ENCODE assay signal across 19 mouse cellular contexts in genomic region chr4:127311561-127311960, GRCm38 (mm10). TPM values are rescaled to one million over a fixed set of nuclear protein-coding genes. Genes with fewer than 3 reads are reported as not detected.
DNase-seq lines count a peak whose midpoint lies in the region; ATAC-seq and TF ChIP-seq lines count a peak whose summit lies in the region.
"Had no signal": no experiment of that assay in that cellular context is flagged by ENCODE, and none has a peak within 500 bp of the region (broad histone marks: within the 10 kb centered on the region; RNA-seq: fewer than 3 reads in every experiment).

No protein-coding gene starts in this region.

- no peaks in the 10 kb centered on the region for H3K79me2 ChIP-seq in liver, adult 2 months (ENCODE audit: control insufficient read depth, insufficient read depth, low read length)

- peaks cover 32% of the 10 kb centered on the region for H3K27me3 ChIP-seq in heart, embryonic 15.5 days
- H3K27me3 ChIP-seq in liver, adult 2 months (ENCODE audit: control insufficient read depth, insufficient read depth, low read length) = no peaks in the 10 kb centered on the region
- peaks cover 20% of the 10 kb centered on the region; the same call in 1 of the 2 replicates for H3K27me3 ChIP-seq in liver, postnatal 0 days (ENCODE audit: insufficient read depth, low read length)

- no peak for ATAC-seq in heart, embryonic 15.5 days (replicated peaks; ENCODE audit: insufficient number of reproducible peaks, insufficient read depth, low FRiP score, low read depth)
- ATAC-seq in liver, postnatal 0 days = no peak
- ATAC-seq: inflammation-experienced regulatory T-cells, adult 6 months had no signal

- H3K36me3 ChIP-seq in heart, embryonic 15.5 days = no peaks in the 10 kb centered on the region
- H3K36me3 ChIP-seq in liver, adult 2 months (ENCODE audit: control insufficient read depth, insufficient read depth, low read length) = no peaks in the 10 kb centered on the region
- H3K36me3 ChIP-seq in liver, postnatal 0 days (replicated peaks; ENCODE audit: insufficient read depth, low read length) = no peaks in the 10 kb centered on the region
- H3K36me3 ChIP-seq: forebrain, embryonic 12.5 days; liver, embryonic 13.5 days had no signal

- H3K4me1 ChIP-seq in heart, embryonic 15.5 days (replicated peaks) = peaks cover 9% of the 10 kb centered on the region
- H3K4me1 ChIP-seq in liver, adult 2 months (ENCODE audit: control insufficient read depth, insufficient read depth, low read length) = peaks cover 2% of the 10 kb centered on the region; the same call in 1 of the 2 replicates
- H3K4me1 ChIP-seq in liver, postnatal 0 days (ENCODE audit: insufficient read depth) = 0 out of 2 replicates have a peak, but pooled peaks cover 3% of the 10 kb centered on the region
- H3K4me1 ChIP-seq: liver, embryonic 13.5 days had no signal

- no peak for TF ChIP-seq CTCF in liver, adult 2 months (IDR thresholded peaks at IDR 0.05; ENCODE audit: low read depth, low read length)
- TF ChIP-seq CTCF in liver, postnatal 0 days (IDR thresholded peaks at IDR 0.05; ENCODE audit: low read depth) = no peak

- TF ChIP-seq POLR2A in liver, adult 2 months (IDR thresholded peaks at IDR 0.05; ENCODE audit: extremely low read depth, insufficient read depth, low read length) = no peak

- no peaks in the 10 kb centered on the region for H3K9me3 ChIP-seq in heart, embryonic 15.5 days (replicated peaks)
- no peaks in the 10 kb centered on the region for H3K9me3 ChIP-seq in liver, postnatal 0 days (ENCODE audit: low read length)
- H3K9me3 ChIP-seq: forebrain, embryonic 12.5 days; liver, embryonic 13.5 days; megakaryocyte, embryonic 14.5 days had no signal

- no peak for TF ChIP-seq EP300 in liver, postnatal 0 days (IDR thresholded peaks at IDR 0.05; ENCODE audit: low read depth)

- peak; percentile 28 to 34 for DNase-seq in cerebellum, adult 18-20 months
- DNase-seq in cerebellum, postnatal 4 days (ENCODE audit: low spot score in 2 of 2) = no peak
- DNase-seq in heart, postnatal 25 days (ENCODE audit: low spot score) = no peak
- no peak for DNase-seq in liver, adult 2 months (ENCODE audit: extremely low read depth, low read depth, low spot score)
- DNase-seq in liver, postnatal 0 days = no peak
- DNase-seq in cerebellum, adult 9-10 months = peak; percentile 49
- DNase-seq in adrenal gland, postnatal 4 days (ENCODE audit: low spot score in 2 of 2) = no peak
- DNase-seq: adrenal gland, postnatal 10 days; embryo, embryonic 11 days; kidney, postnatal 4 days; left cerebral cortex, postnatal 4 days; liver, embryonic 13.5 days had no signal

- peak overlapping the region; percentile 64 for H3K4me3 ChIP-seq in heart, embryonic 15.5 days
- H3K4me3 ChIP-seq in liver, adult 2 months (ENCODE audit: insufficient read depth, low read depth, low read length) = peak overlapping the region; percentile 71
- no peak overlapping the region for H3K4me3 ChIP-seq in liver, postnatal 0 days (ENCODE audit: low read depth, low read length)
- H3K4me3 ChIP-seq: forebrain, embryonic 12.5 days; liver, embryonic 13.5 days; megakaryocyte, embryonic 14.5 days had no signal

- H3K9ac ChIP-seq in heart, embryonic 15.5 days = no peak overlapping the region
- peak overlapping the region; percentile 77 for H3K9ac ChIP-seq in liver, adult 2 months (ENCODE audit: low read depth, low read length)
- no peak overlapping the region for H3K9ac ChIP-seq in liver, postnatal 0 days (replicated peaks)
- H3K9ac ChIP-seq: forebrain, embryonic 12.5 days; liver, embryonic 13.5 days had no signal

- no peak overlapping the region for H3K27ac ChIP-seq in heart, embryonic 15.5 days
- no peak overlapping the region for H3K27ac ChIP-seq in liver, adult 2 months (replicated peaks; ENCODE audit: insufficient read depth, low read depth, low read length)
- no peak overlapping the region for H3K27ac ChIP-seq in liver, postnatal 0 days (ENCODE audit: low read depth)
- H3K27ac ChIP-seq: forebrain, embryonic 12.5 days; liver, embryonic 13.5 days had no signal

- H3K4me2 ChIP-seq in heart, embryonic 15.5 days = peak overlapping the region; percentile 96
- H3K4me2 ChIP-seq in liver, postnatal 0 days (ENCODE audit: low read depth, low read length) = no peak overlapping the region
- H3K4me2 ChIP-seq: forebrain, embryonic 12.5 days; liver, embryonic 13.5 days had no signal

- intact Hi-C loops in heart, postnatal 25 days (cut with DNase I) = no loop called here

- 50% methylated on average over 9 of the region's 9 CpGs for WGBS in heart, embryonic 15.5 days
- WGBS in liver, adult 2 months = 47% methylated on average over 9 of the region's 9 CpGs
- WGBS in liver, postnatal 0 days (ENCODE audit: insufficient replicate concordance) = 55% methylated on average over 9 of the region's 9 CpGs

RNA-seq across cellular contexts. Expression of gene Gja4, which starts 2.3 kb away (rescaled TPM):
- 30.8 and 38.1 TPM in 2 replicates for polyA plus RNA-seq in heart, embryonic 15.5 days (2015; fragmentation: Nextera tagmentation; extraction: Ambion mirVana)
- total RNA-seq in heart, postnatal 25 days (2021) = 10 to 100 TPM; 11.1 to 12.5 TPM
- total RNA-seq in liver, adult 2 months (2014; rRNA removed) = 1.5 and 1.9 TPM in 2 replicates
- 8.0 and 8.8 TPM in 2 replicates for polyA plus RNA-seq in liver, adult 2 months (2012; rRNA removed)
- 2.7 and 3.1 TPM in 2 replicates for polyA plus RNA-seq in liver, postnatal 0 days (2015; fragmentation: Nextera tagmentation; extraction: Ambion mirVana)
- total RNA-seq in adrenal gland, postnatal 4 days (2021) = 10 to 100 TPM; 12.0 to 13.9 TPM
- total RNA-seq: CH12.LX had no signal

RNA-seq across cellular contexts. Expression of gene Gjb3, which starts 19.1 kb away (rescaled TPM):
- polyA plus RNA-seq in heart, embryonic 15.5 days (2015; fragmentation: Nextera tagmentation; extraction: Ambion mirVana) = 0.08 and 0.42 TPM in 2 replicates
- under 1 TPM in 1 of 2 experiments, not detected in 1; 0.13 TPM for total RNA-seq in heart, postnatal 25 days (2021)
- total RNA-seq in liver, adult 2 months (2014; rRNA removed) = not detected in 2 replicates
- polyA plus RNA-seq in liver, adult 2 months (2012; rRNA removed) = not detected in 2 replicates
- 0.24 and 0.34 TPM in 2 replicates for polyA plus RNA-seq in liver, postnatal 0 days (2015; fragmentation: Nextera tagmentation; extraction: Ambion mirVana)
- under 1 TPM; 0.20 to 0.62 TPM for total RNA-seq in adrenal gland, postnatal 4 days (2021)
- total RNA-seq: CH12.LX had no signal

RNA-seq across cellular contexts. Expression of gene Gjb4, which starts 42.3 kb away (rescaled TPM):
- polyA plus RNA-seq in heart, embryonic 15.5 days (2015; fragmentation: Nextera tagmentation; extraction: Ambion mirVana) = 0.09 TPM in 1 of 2 replicates, not detected in the other
- not detected for total RNA-seq in heart, postnatal 25 days (2021)
- total RNA-seq in liver, adult 2 months (2014; rRNA removed) = not detected in 2 replicates
- polyA plus RNA-seq in liver, adult 2 months (2012; rRNA removed) = not detected in 2 replicates
- polyA plus RNA-seq in liver, postnatal 0 days (2015; fragmentation: Nextera tagmentation; extraction: Ambion mirVana) = not detected in 2 replicates
- total RNA-seq in adrenal gland, postnatal 4 days (2021) = not detected
- total RNA-seq: adrenal gland, postnatal 10 days; CH12.LX; left cerebral cortex, postnatal 4 days; midbrain, postnatal 0 days had no signal
- polyA plus RNA-seq: forebrain, embryonic 12.5 days; inflammation-experienced regulatory T-cells, adult 6 months; liver, embryonic 13.5 days; midbrain, postnatal 0 days; neural tube, embryonic 14.5 days had no signal

RNA-seq across cellular contexts. Expression of gene Gjb5, which starts 46.4 kb away (rescaled TPM):
- polyA plus RNA-seq in heart, embryonic 15.5 days (2015; fragmentation: Nextera tagmentation; extraction: Ambion mirVana) = 0.34 and 0.39 TPM in 2 replicates
- total RNA-seq in heart, postnatal 25 days (2021) = under 1 TPM in 1 of 2 experiments, not detected in 1; 0.45 TPM
- total RNA-seq in liver, adult 2 months (2014; rRNA removed) = not detected in 2 replicates
- 0.05 TPM in 1 of 2 replicates, not detected in the other for polyA plus RNA-seq in liver, adult 2 months (2012; rRNA removed)
- polyA plus RNA-seq in liver, postnatal 0 days (2015; fragmentation: Nextera tagmentation; extraction: Ambion mirVana) = 0.06 and 0.14 TPM in 2 replicates
- 1 to 10 TPM in 1 of 2 experiments, under 1 TPM in 1; 0.65 to 1.1 TPM for total RNA-seq in adrenal gland, postnatal 4 days (2021)
- polyA plus RNA-seq: forebrain, embryonic 12.5 days; inflammation-experienced regulatory T-cells, adult 6 months; neural tube, embryonic 14.5 days had no signal

Comparison
In these comparisons a context has a peak if more than half of its experiments do, and no peak if none do; other contexts are left out.
1. DNase-seq: peak in cerebellum, adult 18-20 months (2 of 2) and cerebellum, adult 9-10 months (single experiment); none in cerebellum, postnatal 4 days (0 of 2), heart, postnatal 25 days (single experiment), liver, adult 2 months (single experiment), liver, postnatal 0 days (single experiment) and adrenal gland, postnatal 4 days (0 of 2).